Mouse (Mus musculus) megakaryocyte, embryonic 14.5 days (primary cell): ENCODE data around the gene Lor.

Source experiments
- FLI1 ChIP-seq: IDR thresholded peaks from 2 replicates; pipeline ENCODE4 v1.6.1; 2012; ENCODE audit warnings: low read length, inconsistent platforms, mixed read lengths
- GATA1 ChIP-seq: IDR thresholded peaks from 3 replicates; pipeline ENCODE4 v1.6.1; 2012; ENCODE audit warnings: mixed read lengths, low read length, inconsistent platforms, borderline replicate concordance

DNA sequence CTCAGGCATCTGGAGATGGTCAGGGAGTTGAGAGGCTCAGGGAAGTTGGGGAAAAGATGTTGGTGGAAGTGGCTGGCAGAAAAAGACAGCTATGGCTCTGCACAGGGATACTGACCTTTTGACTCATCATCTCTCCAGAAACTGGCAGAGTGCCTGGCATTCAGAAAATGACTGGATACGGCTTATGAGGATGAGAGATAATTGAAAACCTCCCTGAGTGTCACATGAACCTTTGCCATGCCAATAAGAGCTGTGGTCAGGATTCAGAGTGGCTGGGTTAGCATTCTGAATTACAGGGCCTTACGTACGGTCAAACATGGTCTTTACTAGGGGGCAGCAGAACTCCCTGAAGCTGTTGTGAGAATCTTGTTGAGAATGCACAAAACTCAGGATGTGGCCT lies 38.0 kb upstream of the Lor start:
- no peak for TF ChIP-seq GATA1
- no peak for TF ChIP-seq FLI1
